Mouse (Mus musculus): ENCODE measurements around the gene Ncbp1. TPM values are rescaled to one million over a fixed set of nuclear protein-coding genes. Genes with fewer than 3 reads are reported as not detected.

Ncbp1 gene
- 67.2 TPM for polyA plus RNA-seq (2017; shearing (Covaris generic))

GRCm38 (mm10) chr4:46138287-46139222 lies at the start of gene Ncbp1, which contains the start of gene Tstd2:
Gene Ncbp1 (plus strand): TSS chr4:46138613.
Gene Tstd2 (minus strand): TSS chr4:46138694.

DNA sequence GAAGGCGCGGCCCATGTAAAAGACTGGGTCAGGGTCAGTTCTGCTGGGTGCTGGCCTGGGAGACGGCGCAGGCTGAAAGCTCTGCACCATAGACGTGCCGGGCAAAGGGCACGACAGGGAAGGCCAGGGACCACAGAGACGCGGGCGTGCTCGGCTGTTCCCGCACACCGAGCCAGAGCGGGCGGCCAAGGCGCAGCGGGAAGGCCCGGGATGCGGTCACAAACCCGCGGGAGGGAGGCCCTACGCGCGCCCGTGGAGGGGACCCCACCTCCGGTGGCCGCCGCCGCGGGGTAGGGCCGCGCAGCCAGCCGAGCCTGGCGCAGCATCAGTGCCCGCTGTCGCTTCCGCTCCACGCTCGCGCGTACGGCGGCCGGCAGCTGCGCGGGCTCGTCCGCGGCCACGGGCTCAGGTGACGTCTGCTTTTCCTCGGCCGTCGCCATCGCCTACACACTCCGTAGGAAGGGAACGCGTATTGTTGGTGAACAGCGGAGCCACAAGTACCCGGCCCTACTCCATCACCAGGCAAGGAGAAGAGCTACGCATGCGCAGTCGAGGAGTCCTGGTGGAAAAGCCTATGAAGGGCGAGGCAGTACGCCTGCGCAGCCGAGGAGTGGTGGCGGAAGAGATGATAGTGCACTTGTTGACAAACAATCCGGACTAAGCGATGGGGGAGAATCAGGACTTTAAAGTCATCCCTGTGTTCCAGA lies 57.5 kb downstream of the Ncbp1 start, which contains the start of gene Xpa:
Xpa (minus strand) TSS at position 531 of the 707 bp plus-strand sequence.

Other genes with a start within 250 kb of the Ncbp1 start
- gene Ccdc180, start 248.3 kb upstream of the Ncbp1 start, polyA plus RNA-seq (2017; shearing (Covaris generic)), result not detected
- gene Tdrd7, start 173.3 kb upstream of the Ncbp1 start, polyA plus RNA-seq (2017; shearing (Covaris generic)), result 13.9 TPM
- gene Tmod1, start 99.7 kb upstream of the Ncbp1 start, polyA plus RNA-seq (2017; shearing (Covaris generic)), result 0.97 TPM
- gene Tstd2, start 81 bp downstream of the Ncbp1 start, polyA plus RNA-seq (2017; shearing (Covaris generic)), result 29.0 TPM
- gene Xpa, start 57.7 kb downstream of the Ncbp1 start, polyA plus RNA-seq (2017; shearing (Covaris generic)), result 35.4 TPM
- gene Foxe1, start 205.0 kb downstream of the Ncbp1 start, polyA plus RNA-seq (2017; shearing (Covaris generic)), result not detected

Data from effector memory CD4-positive, alpha-beta T cell, adult 5 months (primary cell).